Comparison of ENCODE assay signal across 8 mouse cellular contexts in genomic region chr6:114921632-114922354, GRCm38 (mm10). TPM values are rescaled to one million over a fixed set of nuclear protein-coding genes. Genes with fewer than 3 reads are reported as not detected.
A peak's percentile ranks its signal among the peaks of the same experiment; 100 is the strongest.
DNase-seq lines count a peak whose midpoint lies in the region; ATAC-seq lines count a peak whose summit lies in the region.

No protein-coding gene starts in this region.

- DNase-seq in ES-CJ7 (ENCODE audit: low read depth, low spot score) = peak; percentile 54
- DNase-seq in c-Kit-positive CD71-negative TER-119-negative erythroid progenitor cells, embryonic 14.5 days (ENCODE audit: low read depth) = peak; percentile 78
- DNase-seq in frontal cortex, postnatal 36 days (ENCODE audit: low spot score in 2 of 2) = peak; percentile 72 to 77
- peak; percentile 80 for DNase-seq in hindbrain, embryonic 14.5 days (ENCODE audit: low spot score)
- peak; percentile 79 for DNase-seq in layer of hippocampus, postnatal 36 days
- peak; percentile 95 for DNase-seq in lung, postnatal 36 days
- peak; percentile 66 for DNase-seq in retina, adult 2 months (ENCODE audit: low read depth, low spot score)
- peak; percentile 91 for DNase-seq in thymus, postnatal 14 days

- H3K27me3 ChIP-seq in hindbrain, embryonic 14.5 days (ENCODE audit: control insufficient read depth, insufficient read depth, low read length) = no peaks in the 10 kb centered on the region

- 3% methylated on average over 15 of the region's 15 CpGs for WGBS in hindbrain, embryonic 14.5 days

- peak overlapping the region; percentile 67 for H3K9ac ChIP-seq in hindbrain, embryonic 14.5 days

- H3K9me3 ChIP-seq in hindbrain, embryonic 14.5 days (ENCODE audit: control insufficient read depth, low read length) = 0 out of 2 replicates have a peak, but pooled peaks cover under 1% of the 10 kb centered on the region

- peaks cover 44% of the 10 kb centered on the region for H3K4me1 ChIP-seq in hindbrain, embryonic 14.5 days (replicated peaks; ENCODE audit: control insufficient read depth, insufficient read depth, low read length)

- H3K27ac ChIP-seq in hindbrain, embryonic 14.5 days = peak overlapping the region; percentile 69

- H3K4me3 ChIP-seq in hindbrain, embryonic 14.5 days (replicated peaks; ENCODE audit: low read length) = peak overlapping the region; percentile 48

- peak overlapping the region; percentile 71 for H3K4me2 ChIP-seq in hindbrain, embryonic 14.5 days (replicated peaks)

- H3K36me3 ChIP-seq in hindbrain, embryonic 14.5 days (replicated peaks; ENCODE audit: control insufficient read depth, insufficient read depth) = no peaks in the 10 kb centered on the region

- peak; percentile 94 for ATAC-seq in hindbrain, embryonic 14.5 days (ENCODE audit: low FRiP score)

RNA-seq across cellular contexts. Expression of gene Vgll4, which starts 48.0 kb away (rescaled TPM):
- polyA plus RNA-seq in hindbrain, embryonic 14.5 days (2014; fragmentation: Nextera tagmentation; extraction: Ambion mirVana) = 37.9 and 38.4 TPM in 2 replicates
- 10 to 100 TPM; 43.2 to 48.8 TPM for total RNA-seq in layer of hippocampus, postnatal 36 days (2021)

Comparison
In these comparisons a context has a peak if more than half of its experiments do, and no peak if none do; other contexts are left out.
1. Peak in every context shown above with its lines: DNase-seq, ATAC-seq, H3K4me3 ChIP-seq and H3K27ac ChIP-seq.